Mouse (Mus musculus): ENCODE data around the gene Exosc3.

DNA sequence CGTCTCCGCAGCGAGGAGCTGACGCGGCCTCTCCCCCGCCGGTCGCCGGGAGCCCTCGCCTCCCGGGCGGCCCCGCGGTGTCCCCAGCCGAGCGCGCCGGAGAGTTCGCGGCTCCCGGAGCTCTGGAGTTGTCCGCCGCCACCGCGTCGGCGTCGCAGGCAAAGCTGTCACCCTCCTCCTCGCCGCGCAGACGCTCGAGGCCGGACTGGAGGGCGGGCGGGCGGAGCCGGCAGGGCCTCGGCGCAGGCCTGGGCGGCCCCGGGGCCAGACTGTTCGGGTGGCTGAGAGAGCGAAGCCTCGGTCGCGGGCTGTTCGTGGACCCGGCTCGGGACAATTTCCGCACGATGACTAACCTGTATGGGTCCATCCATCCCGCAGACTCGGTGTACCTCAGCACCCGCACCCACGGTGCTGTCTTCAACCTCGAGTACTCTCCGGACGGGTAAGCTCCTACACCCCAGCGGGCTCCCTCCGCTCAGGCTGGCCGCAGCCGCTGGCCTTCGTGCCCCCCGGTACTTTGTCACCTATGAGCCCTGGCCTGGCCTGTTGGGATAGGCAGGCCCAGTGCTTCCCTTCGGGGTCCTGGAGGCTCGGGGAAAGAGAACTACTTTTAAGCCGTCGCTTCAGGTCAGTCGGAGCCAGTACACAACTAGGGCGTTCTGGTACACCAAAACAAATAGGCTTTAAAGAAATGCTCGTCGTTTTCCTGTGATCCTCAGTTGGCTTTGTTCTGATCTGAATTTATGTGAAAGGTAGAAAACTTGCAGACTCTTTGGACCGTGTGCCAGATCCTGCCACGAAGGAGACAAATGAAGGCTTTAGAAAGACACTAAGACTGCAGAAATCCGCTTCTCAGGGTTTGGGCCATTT, at the start of gene Exosc3:
- TF ChIP-seq CTCF (conservative IDR thresholded peaks at IDR 0.05 in 1 of 2, IDR thresholded peaks at IDR 0.05 in 1 of 2; ENCODE audit: low read depth in 2 of 2, low read length in 2 of 2) (no peak), POLR2AphosphoS2 (IDR thresholded peaks at IDR 0.05; ENCODE audit: low read depth, low read length) (no peak), CHD2 (IDR thresholded peaks at IDR 0.05; ENCODE audit: low read length) (no peak), EP300 (IDR thresholded peaks at IDR 0.05; ENCODE audit: low read length) (no peak), POLR2A (IDR thresholded peaks at IDR 0.05; ENCODE audit: low read depth, low read length) (no peak), NRF1 (IDR thresholded peaks at IDR 0.05; ENCODE audit: low read depth, low read length) (no peak), MYC (IDR thresholded peaks at IDR 0.05; ENCODE audit: low read depth, low read length) (no peak)
